Mouse (Mus musculus) right cerebral cortex, adult 2 months (tissue): ENCODE measurements around the gene Dlg2.

Experiments
- DNase-seq, 2 experiments: peaks; one replicate each; pipeline ENCODE4 v3.0.0; 2021 to 2022; ENCODE audit warnings: low spot score in 2 of 2

The Dlg2 gene

GRCm38 (mm10) chr7:91089211-91089930, 612.9 kb downstream of the Dlg2 start:
- DNase-seq = peak; percentile 59 to 62

- DNase-seq = peak; percentile 40 to 41
Measured at GRCm38 (mm10) chr7:91090317-91090829, 613.9 kb downstream of the Dlg2 start.

- DNase-seq = peak; percentile 52 to 66
Measured at GRCm38 (mm10) chr7:91090830-91091683, 614.6 kb downstream of the Dlg2 start.

- peak; percentile 41 to 57 for DNase-seq
Measured at GRCm38 (mm10) chr7:91096467-91096866, 620.0 kb downstream of the Dlg2 start.

- no peak for DNase-seq
Measured at GRCm38 (mm10) chr7:91098521-91098920, 622.0 kb downstream of the Dlg2 start.

- no peak for DNase-seq
Measured at GRCm38 (mm10) chr7:91109575-91109974, 633.1 kb downstream of the Dlg2 start.

GRCm38 (mm10) chr7:91132128-91132527, 655.7 kb downstream of the Dlg2 start:
- DNase-seq = no peak

GRCm38 (mm10) chr7:91154096-91154495, 677.6 kb downstream of the Dlg2 start:
- DNase-seq = no peak

GRCm38 (mm10) chr7:91159144-91159543, 682.7 kb downstream of the Dlg2 start:
- DNase-seq = no peak

- no peak for DNase-seq
Measured at GRCm38 (mm10) chr7:91161643-91162175, 685.2 kb downstream of the Dlg2 start.

GRCm38 (mm10) chr7:91173560-91173959, 697.1 kb downstream of the Dlg2 start:
- no peak for DNase-seq

GRCm38 (mm10) chr7:91188211-91188610, 711.7 kb downstream of the Dlg2 start:
- DNase-seq = no peak

- no peak for DNase-seq
Measured at GRCm38 (mm10) chr7:91199372-91199771, 722.9 kb downstream of the Dlg2 start.

GRCm38 (mm10) chr7:91208083-91208852, 731.8 kb downstream of the Dlg2 start:
- peak; percentile 32 to 35 for DNase-seq

GRCm38 (mm10) chr7:91208973-91209372, 732.5 kb downstream of the Dlg2 start:
- no peak for DNase-seq

- no peak for DNase-seq
Measured at GRCm38 (mm10) chr7:91212236-91212635, 735.8 kb downstream of the Dlg2 start.

- DNase-seq = no peak
Measured at GRCm38 (mm10) chr7:91214921-91215320, 738.4 kb downstream of the Dlg2 start.

GRCm38 (mm10) chr7:91218321-91218987, 742.0 kb downstream of the Dlg2 start:
- peak; percentile 70 to 71 for DNase-seq

GRCm38 (mm10) chr7:91226442-91226841, 750.0 kb downstream of the Dlg2 start:
- peak; percentile 78 to 86 for DNase-seq

GRCm38 (mm10) chr7:91241718-91242117, 765.2 kb downstream of the Dlg2 start:
- peak; percentile 39 to 65 for DNase-seq

GRCm38 (mm10) chr7:91261672-91262030, 785.2 kb downstream of the Dlg2 start:
- no peak for DNase-seq
